Mouse (Mus musculus) hindbrain, postnatal 0 days (tissue): ENCODE measurements at regions not wholly inside any gene's neighbourhood (a gene's known extent, or its start where the extent isn't known, plus 50 kb on each side); places are given as distances from the start of the nearest gene placed in this dataset.

Source experiments
- ATAC-seq: fragments of 200-750 bp; cut with Nextera tagmentation; 2 replicates; pipeline ENCODE4 v1.8.0; 2017; ENCODE audit warnings: mild to moderate bottlenecking, moderate TSS enrichment, moderate library complexity
- DNase-seq: peaks from one replicate; pipeline ENCODE4 v3.0.0-alpha.2; 2015; ENCODE audit warnings: low spot score
- H3K27ac ChIP-seq: fragments of 300-500 bp; sonication (generic); 2 replicates; pipeline ENCODE4 v1.5.1; 2014; ENCODE audit warnings: mild to moderate bottlenecking
- H3K27me3 ChIP-seq: fragments of 300-500 bp; sonication (generic); 2 replicates; pipeline ENCODE4 v1.6.1; 2014; ENCODE audit warnings: low read length, mixed read lengths; ENCODE audit not compliant: insufficient read depth
- H3K36me3 ChIP-seq: fragments of 300-500 bp; sonication (generic); 2 replicates; pipeline ENCODE4 v1.6.1; 2014; ENCODE audit warnings: low read length, mixed read lengths; ENCODE audit not compliant: insufficient read depth
- H3K4me1 ChIP-seq: fragments of 300-500 bp; sonication (generic); 2 replicates; pipeline ENCODE4 v1.6.1; 2014; ENCODE audit warnings: antibody characterized with exemption, low read length, mixed read lengths; ENCODE audit not compliant: insufficient read depth
- H3K4me2 ChIP-seq: fragments of 300-500 bp; sonication (generic); 2 replicates; pipeline ENCODE4 v1.6.1; 2014; ENCODE audit warnings: low read depth, mild to moderate bottlenecking, low read length, moderate library complexity, mixed read lengths
- H3K4me3 ChIP-seq: fragments of 300-500 bp; sonication (generic); 2 replicates; pipeline ENCODE4 v1.5.1; 2014; ENCODE audit warnings: low read length
- H3K9ac ChIP-seq: fragments of 300-500 bp; sonication (generic); replicated peaks from 2 replicates; pipeline ENCODE4 v1.6.1; 2014; ENCODE audit warnings: mild to moderate bottlenecking, low read length, moderate library complexity, mixed read lengths
- H3K9me3 ChIP-seq: fragments of 300-500 bp; sonication (generic); 2 replicates; pipeline ENCODE4 v1.6.1; 2016; ENCODE audit warnings: low read length, mixed read lengths
- CTCF ChIP-seq: IDR thresholded peaks from 2 replicates; pipeline ENCODE4 v1.5.1; 2016; ENCODE audit warnings: antibody characterized with exemption, control low read depth, low read depth
- WGBS: fragments of 180-500 bp; shearing (Covaris S2); extraction: QIAGEN DNeasy Blood & Tissue Kit; methylation state at CpG from one replicate; pipeline ENCODE4 v1.1.7; 2014; 5-methylcytosine and 5-hydroxymethylcytosine counted together

DNA sequence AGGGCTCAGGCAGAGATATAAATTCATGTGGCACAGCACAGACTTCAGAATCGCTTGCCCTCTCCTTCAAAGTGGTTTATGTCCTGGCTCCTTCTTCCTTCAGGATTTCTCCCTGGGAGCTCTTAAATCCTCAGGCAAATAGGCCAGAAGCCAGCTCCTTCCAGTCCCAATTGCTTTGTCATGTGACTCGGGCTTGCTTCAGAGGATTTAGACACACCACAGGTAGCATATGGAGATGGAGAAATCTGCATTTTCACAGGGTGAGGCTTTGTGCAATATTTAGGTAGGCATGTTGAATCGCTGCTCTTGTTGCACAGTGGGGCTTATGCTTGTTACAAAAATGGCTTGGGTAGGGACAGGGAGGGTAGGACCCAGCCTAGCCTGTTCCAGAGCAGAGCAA is 309.8 kb downstream of the Cmpk2 start:
- no peak for TF ChIP-seq CTCF
- no peaks in the 10 kb centered on the region for H3K27me3 ChIP-seq
- H3K9me3 ChIP-seq, result no peaks in the 10 kb centered on the region
- H3K27ac ChIP-seq, result no peak overlapping the region
- H3K4me1 ChIP-seq, result no peaks in the 10 kb centered on the region
- WGBS, result 32% methylated on average over 3 of the region's 3 CpGs
- no peak overlapping the region for H3K4me2 ChIP-seq
- H3K9ac ChIP-seq, result no peak overlapping the region
- H3K36me3 ChIP-seq, result no peaks in the 10 kb centered on the region
- DNase-seq, result peak; percentile 44
- ATAC-seq, result no peak
- H3K4me3 ChIP-seq, result no peak overlapping the region

- TF ChIP-seq CTCF, result no peak
- no peaks in the 10 kb centered on the region for H3K4me1 ChIP-seq
- no peak overlapping the region for H3K27ac ChIP-seq
- ATAC-seq (no peak), DNase-seq (no peak)
- H3K36me3 ChIP-seq, result no peaks in the 10 kb centered on the region
- no peak overlapping the region for H3K4me3 ChIP-seq
- no peak overlapping the region for H3K9ac ChIP-seq
- 95% methylated on average over 1 of the region's 1 CpGs for WGBS
- H3K4me2 ChIP-seq, result no peak overlapping the region
- no peaks in the 10 kb centered on the region for H3K27me3 ChIP-seq
- no peaks in the 10 kb centered on the region for H3K9me3 ChIP-seq
Observed at GRCm38 (mm10) chr12:26776986-26777385, 308.0 kb downstream of the Cmpk2 start.

DNA sequence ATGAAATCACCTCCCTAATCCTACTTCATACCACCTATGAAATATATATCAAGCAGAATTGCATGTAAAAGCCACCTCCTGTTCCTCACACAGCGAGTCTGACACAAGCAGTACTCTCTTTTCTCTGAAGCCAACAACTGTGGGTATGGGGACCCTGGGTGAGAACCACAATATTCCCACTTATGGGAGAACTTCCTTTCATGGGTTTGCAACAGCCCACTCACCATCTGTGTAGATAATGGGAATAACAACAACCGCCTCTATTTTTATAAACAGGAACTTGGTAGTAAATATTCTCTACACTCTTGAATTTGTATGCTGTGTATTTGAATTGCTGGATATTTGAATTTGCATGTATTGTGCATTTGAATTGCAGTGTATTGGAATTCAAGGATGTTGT is 305.0 kb downstream of the Cmpk2 start:
- H3K4me2 ChIP-seq, result no peak overlapping the region
- no peak overlapping the region for H3K27ac ChIP-seq
- ATAC-seq (no peak), DNase-seq (no peak)
- no peak for TF ChIP-seq CTCF
- no peaks in the 10 kb centered on the region for H3K27me3 ChIP-seq
- H3K9ac ChIP-seq, result no peak overlapping the region
- H3K4me3 ChIP-seq, result no peak overlapping the region
- WGBS, result 86% methylated on average over 2 of the region's 2 CpGs
- H3K4me1 ChIP-seq, result no peaks in the 10 kb centered on the region
- H3K36me3 ChIP-seq, result no peaks in the 10 kb centered on the region
- no peaks in the 10 kb centered on the region for H3K9me3 ChIP-seq

DNA sequence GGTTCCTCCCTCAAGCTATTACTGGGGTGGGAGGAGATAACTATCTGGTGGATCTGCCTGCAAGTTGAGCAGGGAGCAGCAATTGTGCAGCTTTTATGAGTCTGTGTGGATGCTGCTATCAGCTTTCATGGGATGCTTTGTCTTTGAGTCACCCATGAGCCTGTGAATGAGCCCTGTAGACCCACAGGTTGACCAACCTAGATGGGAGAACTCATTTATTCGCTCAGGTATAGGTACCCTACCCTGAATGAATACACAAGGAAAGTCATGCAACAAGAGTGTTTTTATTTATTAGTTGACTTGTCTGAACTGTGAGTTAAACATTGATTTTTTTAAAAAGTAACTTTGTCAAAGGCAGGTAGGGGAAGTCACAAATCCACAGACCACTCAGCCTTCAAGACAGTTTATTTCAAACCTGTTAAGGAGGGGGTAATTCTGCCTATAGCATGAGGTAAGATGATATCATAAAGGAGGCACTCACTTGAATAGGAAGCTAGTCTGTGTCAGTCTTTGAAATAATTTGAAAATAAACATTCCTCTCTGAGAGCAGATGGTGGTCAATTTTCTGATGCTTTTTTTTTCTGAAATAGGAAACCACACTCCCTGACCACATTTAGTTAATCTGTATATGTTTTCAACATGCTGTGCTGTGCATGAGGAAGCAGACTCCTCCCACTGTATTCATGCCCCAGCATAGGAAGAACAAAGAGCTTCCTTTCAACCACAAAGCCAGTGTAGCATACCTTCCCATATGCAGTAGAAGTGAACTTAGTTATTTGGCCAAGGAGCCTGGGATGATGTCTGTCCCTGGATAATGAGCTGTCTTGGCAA is 302.0 kb downstream of the Cmpk2 start:
- ATAC-seq, result no peak
- no peaks in the 10 kb centered on the region for H3K9me3 ChIP-seq
- H3K4me3 ChIP-seq, result no peak overlapping the region
- H3K27ac ChIP-seq, result no peak overlapping the region
- H3K4me1 ChIP-seq, result no peaks in the 10 kb centered on the region
- DNase-seq, result no peak
- no peak overlapping the region for H3K9ac ChIP-seq
- TF ChIP-seq CTCF, result no peak
- 88% methylated on average over 1 of the region's 1 CpGs for WGBS
- no peaks in the 10 kb centered on the region for H3K27me3 ChIP-seq
- H3K36me3 ChIP-seq, result no peaks in the 10 kb centered on the region
- H3K4me2 ChIP-seq, result no peak overlapping the region

GRCm38 (mm10) chr12:26767551-26767950 is 298.5 kb downstream of the Cmpk2 start:
- WGBS, result 93% methylated on average over 3 of the region's 3 CpGs
- no peak for ATAC-seq
- H3K4me1 ChIP-seq, result no peaks in the 10 kb centered on the region

GRCm38 (mm10) chr12:26758657-26759325 is 289.8 kb downstream of the Cmpk2 start:
- WGBS, result 65% methylated on average over 9 of the region's 9 CpGs
- Histone ChIP-seq H3K27ac (no peak overlapping the region), H3K9me3 (no peaks in the 10 kb centered on the region), H3K4me1 (no peaks in the 10 kb centered on the region), H3K4me3 (no peak overlapping the region), H3K27me3 (no peaks in the 10 kb centered on the region), H3K36me3 (no peaks in the 10 kb centered on the region), H3K4me2 (no peak overlapping the region), H3K9ac (no peak overlapping the region)
- no peak for TF ChIP-seq CTCF
- peak; percentile 16 for DNase-seq
- ATAC-seq, result no peak

More at GRCm38 (mm10) chr12:26767551-26767950, 298.5 kb downstream of the Cmpk2 start:
- H3K36me3 ChIP-seq, result no peaks in the 10 kb centered on the region
- no peak overlapping the region for H3K9ac ChIP-seq
- no peak overlapping the region for H3K4me2 ChIP-seq
- no peaks in the 10 kb centered on the region for H3K27me3 ChIP-seq
- H3K4me3 ChIP-seq, result no peak overlapping the region
- no peak overlapping the region for H3K27ac ChIP-seq
- no peaks in the 10 kb centered on the region for H3K9me3 ChIP-seq
- no peak for DNase-seq
- no peak for TF ChIP-seq CTCF

- peak; percentile 66; the same call in 1 of the 2 replicates for ATAC-seq
- no peak overlapping the region for H3K9ac ChIP-seq
Observed at GRCm38 (mm10) chr12:26756284-26756683, 287.3 kb downstream of the Cmpk2 start.

More at GRCm38 (mm10) chr12:26756284-26756683, 287.3 kb downstream of the Cmpk2 start:
- Histone ChIP-seq H3K27ac (no peak overlapping the region), H3K4me3 (no peak overlapping the region), H3K9me3 (no peaks in the 10 kb centered on the region), H3K27me3 (no peaks in the 10 kb centered on the region), H3K4me1 (no peaks in the 10 kb centered on the region), H3K4me2 (no peak overlapping the region), H3K36me3 (no peaks in the 10 kb centered on the region)
- no peak for TF ChIP-seq CTCF
- peak; percentile 56 for DNase-seq
- WGBS, result 27% methylated on average over 2 of the region's 2 CpGs
